Mouse (Mus musculus): ENCODE data around the gene Car6. TPM values are rescaled to one million over a fixed set of nuclear protein-coding genes. Genes with fewer than 3 reads are reported as not detected.

Car6 gene
- polyA plus RNA-seq, 1 experiment from 2014 or later: 0.27 TPM

DNA sequence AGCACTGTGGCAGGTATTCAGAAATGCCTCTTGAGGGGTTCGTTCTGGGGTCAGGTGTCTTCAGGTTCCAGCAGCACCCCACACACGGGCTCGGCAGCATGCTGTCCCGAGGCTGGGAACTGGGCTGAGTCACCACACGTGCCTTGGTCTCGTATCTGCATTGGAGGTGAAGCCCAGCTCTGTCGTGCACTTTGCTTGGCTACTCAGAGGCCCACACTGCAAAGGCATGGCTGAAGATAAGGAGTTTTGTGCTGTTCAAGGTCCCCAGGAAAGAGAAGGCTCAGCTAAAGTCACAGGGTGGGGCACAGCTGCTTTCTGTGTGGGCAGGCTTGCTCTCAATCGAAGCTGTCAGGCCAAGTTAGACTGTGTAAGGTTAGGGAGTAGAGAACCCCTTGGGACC lies 48.6 kb downstream of the Car6 start:
- Histone ChIP-seq H3K27ac (ENCODE audit: low read length) (no peak overlapping the region), H3K4me2 (replicated peaks; ENCODE audit: low read depth, low read length) (no peak overlapping the region), H3K4me1 (ENCODE audit: insufficient read depth, low read depth, low read length) (no peaks in the 10 kb centered on the region), H3K9me3 (ENCODE audit: low read length) (no peaks in the 10 kb centered on the region), H3K36me3 (ENCODE audit: insufficient read depth, low read length) (no peaks in the 10 kb centered on the region), H3K27me3 (replicated peaks; ENCODE audit: insufficient read depth, low read length) (no peaks in the 10 kb centered on the region), H3K9ac (replicated peaks; ENCODE audit: low read depth) (no peak overlapping the region), H3K4me3 (ENCODE audit: low read depth, low read length) (no peak overlapping the region)
- TF ChIP-seq EP300 (IDR thresholded peaks at IDR 0.05): no peak
- TF ChIP-seq CTCF (IDR thresholded peaks at IDR 0.05): no peak
- ATAC-seq (no peak), DNase-seq (ENCODE audit: low spot score) (no peak)
- WGBS: 67% methylated on average over 8 of the region's 8 CpGs

DNA sequence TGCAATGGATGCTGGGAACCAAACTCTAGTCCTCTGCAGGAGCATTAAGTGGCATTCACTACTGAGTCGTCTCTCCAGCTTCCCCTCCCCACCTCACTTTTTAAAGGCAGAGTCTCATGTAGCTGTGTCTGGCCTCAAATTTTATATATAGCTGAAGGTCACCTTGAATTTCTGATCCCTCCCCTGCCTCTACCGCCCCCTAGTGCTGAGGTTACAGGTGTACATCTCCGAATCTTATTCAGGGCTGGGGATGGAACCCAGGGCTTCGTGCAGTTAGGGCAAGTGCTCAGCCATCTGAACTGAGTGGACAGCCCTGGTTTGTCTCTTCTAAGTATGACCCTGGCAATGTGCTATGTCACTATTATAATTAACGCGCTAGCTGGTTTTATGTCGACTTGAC lies 50.1 kb downstream of the Car6 start:
- H3K27me3 ChIP-seq (replicated peaks; ENCODE audit: insufficient read depth, low read length): no peaks in the 10 kb centered on the region
- no peaks in the 10 kb centered on the region for H3K9me3 ChIP-seq (ENCODE audit: low read length)
- H3K4me3 ChIP-seq (ENCODE audit: low read depth, low read length): no peak overlapping the region
- H3K4me2 ChIP-seq (replicated peaks; ENCODE audit: low read depth, low read length): no peak overlapping the region
- H3K9ac ChIP-seq (replicated peaks; ENCODE audit: low read depth): no peak overlapping the region
- 73% methylated on average over 7 of the region's 7 CpGs for WGBS
- H3K27ac ChIP-seq (ENCODE audit: low read length): no peak overlapping the region
- ATAC-seq (no peak), DNase-seq (ENCODE audit: low spot score) (no peak)
- no peaks in the 10 kb centered on the region for H3K4me1 ChIP-seq (ENCODE audit: insufficient read depth, low read depth, low read length)
- no peak for TF ChIP-seq EP300 (IDR thresholded peaks at IDR 0.05)
- TF ChIP-seq CTCF (IDR thresholded peaks at IDR 0.05): peak; percentile 10; the same call in 1 of the 2 replicates
- no peaks in the 10 kb centered on the region for H3K36me3 ChIP-seq (ENCODE audit: insufficient read depth, low read length)

DNA sequence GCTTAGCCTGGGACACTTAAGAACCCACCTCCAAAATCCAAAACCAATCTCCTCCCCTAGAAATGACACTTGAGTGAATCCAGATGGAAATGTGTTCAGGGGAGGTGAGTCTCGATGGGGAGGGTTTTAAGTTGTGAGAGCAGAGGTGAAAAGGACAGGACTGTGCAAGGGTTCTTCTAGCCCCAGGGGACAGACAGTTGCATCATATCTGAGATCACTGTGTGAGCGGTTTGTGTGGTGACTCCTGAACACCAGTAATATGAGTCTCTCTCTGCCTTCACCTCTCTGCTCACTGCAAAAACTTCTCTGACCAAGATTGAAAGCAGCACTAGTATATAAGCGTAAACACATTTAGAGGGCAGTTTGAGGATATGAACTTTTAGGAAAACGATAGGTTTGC lies 54.8 kb downstream of the Car6 start:
- H3K27ac ChIP-seq (ENCODE audit: low read length): no peak overlapping the region
- H3K27me3 ChIP-seq (replicated peaks; ENCODE audit: insufficient read depth, low read length): no peaks in the 10 kb centered on the region
- no peaks in the 10 kb centered on the region for H3K36me3 ChIP-seq (ENCODE audit: insufficient read depth, low read length)
- 74% methylated on average over 4 of the region's 4 CpGs for WGBS
- no peak for DNase-seq (ENCODE audit: low spot score)
- H3K9me3 ChIP-seq (ENCODE audit: low read length): no peaks in the 10 kb centered on the region
- no peak overlapping the region for H3K4me3 ChIP-seq (ENCODE audit: low read depth, low read length)
- no peak overlapping the region for H3K9ac ChIP-seq (replicated peaks; ENCODE audit: low read depth)
- no peak overlapping the region for H3K4me2 ChIP-seq (replicated peaks; ENCODE audit: low read depth, low read length)
- no peak for ATAC-seq
- no peak for TF ChIP-seq CTCF (IDR thresholded peaks at IDR 0.05)
- TF ChIP-seq EP300 (IDR thresholded peaks at IDR 0.05): no peak
- no peaks in the 10 kb centered on the region for H3K4me1 ChIP-seq (ENCODE audit: insufficient read depth, low read depth, low read length)

DNA sequence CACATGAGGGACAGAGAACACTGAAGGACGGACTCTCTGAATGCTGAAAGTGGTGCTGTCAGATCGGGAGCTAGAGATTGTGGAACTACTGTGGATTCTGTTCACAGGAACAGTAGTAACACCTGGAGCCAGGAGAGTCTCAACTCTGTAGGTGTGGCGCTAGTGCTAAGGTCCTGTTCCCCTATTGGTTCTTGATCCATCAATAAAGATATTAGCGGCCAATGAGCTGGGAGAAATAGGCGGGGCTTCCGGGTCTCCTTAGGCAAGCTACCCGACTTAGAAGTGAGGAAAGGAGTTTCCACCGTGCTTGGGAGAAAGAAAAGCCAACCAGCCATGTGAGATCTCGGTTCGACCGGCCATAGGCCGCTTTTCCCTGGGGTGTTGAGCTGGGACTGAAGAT lies 56.9 kb downstream of the Car6 start:
- Histone ChIP-seq H3K4me1 (ENCODE audit: insufficient read depth, low read depth, low read length) (no peaks in the 10 kb centered on the region), H3K36me3 (ENCODE audit: insufficient read depth, low read length) (no peaks in the 10 kb centered on the region), H3K27me3 (replicated peaks; ENCODE audit: insufficient read depth, low read length) (no peaks in the 10 kb centered on the region), H3K4me3 (ENCODE audit: low read depth, low read length) (no peak overlapping the region), H3K9ac (replicated peaks; ENCODE audit: low read depth) (no peak overlapping the region), H3K27ac (ENCODE audit: low read length) (no peak overlapping the region), H3K9me3 (ENCODE audit: low read length) (no peaks in the 10 kb centered on the region), H3K4me2 (replicated peaks; ENCODE audit: low read depth, low read length) (no peak overlapping the region)
- ATAC-seq (peak; percentile 32; the same call in 1 of the 2 replicates), DNase-seq (ENCODE audit: low spot score) (peak; percentile 19)
- WGBS: 26% methylated on average over 12 of the region's 12 CpGs
- TF ChIP-seq CTCF (IDR thresholded peaks at IDR 0.05) (no peak), EP300 (IDR thresholded peaks at IDR 0.05) (no peak)

DNA sequence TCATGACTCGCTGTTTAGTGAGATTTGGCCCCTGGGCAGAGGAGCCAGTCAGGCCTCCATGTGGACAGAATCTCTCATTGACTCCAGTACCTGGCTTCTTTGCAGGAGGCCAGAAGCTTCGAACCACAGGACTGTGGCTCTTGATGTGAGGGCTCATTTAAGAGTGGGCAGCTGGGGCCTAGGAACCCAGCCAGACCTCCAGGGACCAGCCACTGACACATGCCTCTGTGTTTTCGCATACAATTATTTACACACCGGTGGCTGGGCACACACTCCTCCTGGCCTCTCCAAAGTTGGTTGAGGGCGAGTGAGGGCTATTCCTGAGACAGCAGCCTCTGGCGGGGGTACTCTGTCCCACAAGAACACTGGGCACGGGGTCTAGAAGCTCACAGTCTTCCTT lies 60.8 kb downstream of the Car6 start:
- Histone ChIP-seq H3K9me3 (ENCODE audit: low read length) (no peaks in the 10 kb centered on the region), H3K27me3 (replicated peaks; ENCODE audit: insufficient read depth, low read length) (no peaks in the 10 kb centered on the region), H3K27ac (ENCODE audit: low read length) (no peak overlapping the region), H3K9ac (replicated peaks; ENCODE audit: low read depth) (no peak overlapping the region), H3K4me1 (ENCODE audit: insufficient read depth, low read depth, low read length) (no peaks in the 10 kb centered on the region), H3K4me2 (replicated peaks; ENCODE audit: low read depth, low read length) (no peak overlapping the region), H3K4me3 (ENCODE audit: low read depth, low read length) (no peak overlapping the region), H3K36me3 (ENCODE audit: insufficient read depth, low read length) (no peaks in the 10 kb centered on the region)
- ATAC-seq: no peak
- 62% methylated on average over 7 of the region's 7 CpGs for WGBS
- DNase-seq (ENCODE audit: low spot score): no peak
- TF ChIP-seq CTCF (IDR thresholded peaks at IDR 0.05) (no peak), EP300 (IDR thresholded peaks at IDR 0.05) (no peak)

DNA sequence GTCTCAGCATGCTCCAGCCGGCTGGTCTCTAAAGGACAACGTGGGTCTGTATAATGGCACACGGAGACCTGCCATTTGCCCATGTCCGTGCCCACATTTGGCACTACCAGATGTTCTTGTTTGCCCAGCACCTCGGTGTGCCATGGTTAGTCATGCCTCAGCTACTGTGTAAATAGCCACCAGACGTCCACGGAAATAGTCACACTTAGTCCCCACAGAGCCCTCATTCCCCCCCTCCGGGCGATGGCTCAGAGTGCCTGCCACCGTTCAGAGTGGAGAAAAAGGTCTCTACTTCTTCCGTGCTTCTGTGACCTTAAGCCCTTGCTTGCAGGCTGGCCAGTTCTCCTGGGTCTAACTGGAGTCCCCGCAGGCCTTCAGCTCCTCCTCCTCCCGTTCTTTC lies 62.0 kb downstream of the Car6 start:
- no peak for TF ChIP-seq EP300 (IDR thresholded peaks at IDR 0.05)
- TF ChIP-seq CTCF (IDR thresholded peaks at IDR 0.05): no peak
- Histone ChIP-seq H3K9ac (replicated peaks; ENCODE audit: low read depth) (no peak overlapping the region), H3K4me2 (replicated peaks; ENCODE audit: low read depth, low read length) (no peak overlapping the region), H3K27me3 (replicated peaks; ENCODE audit: insufficient read depth, low read length) (no peaks in the 10 kb centered on the region), H3K9me3 (ENCODE audit: low read length) (no peaks in the 10 kb centered on the region), H3K4me1 (ENCODE audit: insufficient read depth, low read depth, low read length) (no peaks in the 10 kb centered on the region), H3K27ac (ENCODE audit: low read length) (no peak overlapping the region), H3K36me3 (ENCODE audit: insufficient read depth, low read length) (no peaks in the 10 kb centered on the region), H3K4me3 (ENCODE audit: low read depth, low read length) (no peak overlapping the region)
- DNase-seq (ENCODE audit: low spot score) (peak; percentile 48), ATAC-seq (0 out of 2 replicates have a peak, but pooled peaks have one; percentile 31)
- 50% methylated on average over 13 of the region's 13 CpGs for WGBS

DNA sequence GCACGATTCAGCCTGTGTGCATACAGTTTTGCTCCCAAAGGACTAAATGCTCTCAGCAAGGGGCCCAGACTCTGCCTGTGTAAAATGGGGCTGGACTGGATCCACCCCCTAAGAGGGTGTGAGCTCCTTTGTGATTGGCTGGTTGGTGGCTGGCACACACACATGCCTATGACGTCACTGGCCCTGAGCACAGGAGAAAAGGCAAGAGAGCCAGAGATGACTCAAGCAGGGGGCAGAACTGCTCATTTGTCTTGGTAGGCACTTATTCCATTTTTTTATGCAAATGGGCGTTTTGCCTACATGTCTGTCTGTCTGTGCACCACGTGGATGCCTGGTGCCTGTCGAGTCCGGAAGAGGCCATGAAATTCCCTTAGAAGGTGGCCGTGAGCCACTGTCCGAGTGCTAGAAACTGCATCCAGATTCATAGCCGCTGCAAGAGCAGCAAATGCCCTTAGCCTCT lies 63.0 kb downstream of the Car6 start:
- H3K36me3 ChIP-seq (ENCODE audit: insufficient read depth, low read length): no peaks in the 10 kb centered on the region
- WGBS: 11% methylated on average over 9 of the region's 9 CpGs
- peak; percentile 89 for DNase-seq (ENCODE audit: low spot score)
- ATAC-seq: peak; percentile 84
- H3K4me2 ChIP-seq (replicated peaks; ENCODE audit: low read depth, low read length): peak overlapping the region; percentile 30; the same call in 1 of the 2 replicates
- TF ChIP-seq EP300 (IDR thresholded peaks at IDR 0.05): no peak
- TF ChIP-seq CTCF (IDR thresholded peaks at IDR 0.05): 0 out of 2 replicates have a peak, but pooled peaks have one; percentile 3
- no peaks in the 10 kb centered on the region for H3K9me3 ChIP-seq (ENCODE audit: low read length)
- H3K4me3 ChIP-seq (ENCODE audit: low read depth, low read length): no peak overlapping the region
- no peak overlapping the region for H3K9ac ChIP-seq (replicated peaks; ENCODE audit: low read depth)
- H3K27me3 ChIP-seq (replicated peaks; ENCODE audit: insufficient read depth, low read length): no peaks in the 10 kb centered on the region
- no peaks in the 10 kb centered on the region for H3K4me1 ChIP-seq (ENCODE audit: insufficient read depth, low read depth, low read length)
- H3K27ac ChIP-seq (ENCODE audit: low read length): no peak overlapping the region
